Mouse (Mus musculus) mesoderm, embryonic 11.5 days (tissue): ENCODE measurements at regions not wholly inside any gene's neighbourhood (a gene's known extent, or its start where the extent isn't known, plus 50 kb on each side); places are given as distances from the start of the nearest gene placed in this dataset.

Source experiments
- DNase-seq: peaks from one replicate; pipeline ENCODE4 v3.0.0-alpha.2; 2012; ENCODE audit warnings: low read depth, low spot score

GRCm38 (mm10) chr8:78004891-78005290 lies 208.2 kb upstream of the Ttc29 start:
- DNase-seq: no peak

GRCm38 (mm10) chr8:78013101-78013500 lies 200.0 kb upstream of the Ttc29 start:
- no peak for DNase-seq

GRCm38 (mm10) chr8:78018430-78019180 lies 194.5 kb upstream of the Ttc29 start:
- DNase-seq: no peak

- no peak for DNase-seq
Observed at GRCm38 (mm10) chr8:78021473-78021872, 191.6 kb upstream of the Ttc29 start.

GRCm38 (mm10) chr8:78022986-78023385 lies 190.1 kb upstream of the Ttc29 start:
- no peak for DNase-seq

- DNase-seq: peak; percentile 43
Observed at GRCm38 (mm10) chr8:78023467-78023866, 189.6 kb upstream of the Ttc29 start.

GRCm38 (mm10) chr8:78023936-78024335 lies 189.2 kb upstream of the Ttc29 start:
- no peak for DNase-seq

- DNase-seq: no peak
Observed at GRCm38 (mm10) chr8:78024964-78025363, 188.1 kb upstream of the Ttc29 start.

GRCm38 (mm10) chr8:78027371-78027770 lies 185.7 kb upstream of the Ttc29 start:
- DNase-seq: no peak

- DNase-seq: no peak
Observed at GRCm38 (mm10) chr8:78028928-78029327, 184.2 kb upstream of the Ttc29 start.

GRCm38 (mm10) chr8:78031811-78032210 lies 181.3 kb upstream of the Ttc29 start:
- DNase-seq: no peak

- no peak for DNase-seq
Observed at GRCm38 (mm10) chr8:78034687-78035086, 178.4 kb upstream of the Ttc29 start.

GRCm38 (mm10) chr8:78037218-78037617 lies 175.9 kb upstream of the Ttc29 start:
- DNase-seq: no peak

- no peak for DNase-seq
Observed at GRCm38 (mm10) chr8:78046691-78047090, 166.4 kb upstream of the Ttc29 start.

GRCm38 (mm10) chr8:78050768-78051167 lies 162.3 kb upstream of the Ttc29 start:
- no peak for DNase-seq

- DNase-seq: no peak
Observed at GRCm38 (mm10) chr8:78054435-78054834, 158.7 kb upstream of the Ttc29 start.

- no peak for DNase-seq
Observed at GRCm38 (mm10) chr8:78054920-78055319, 158.2 kb upstream of the Ttc29 start.

GRCm38 (mm10) chr8:78055531-78055930 lies 157.6 kb upstream of the Ttc29 start:
- no peak for DNase-seq

- DNase-seq: no peak
Observed at GRCm38 (mm10) chr8:78057357-78057756, 155.7 kb upstream of the Ttc29 start.

- DNase-seq: no peak
Observed at GRCm38 (mm10) chr8:78061827-78062719, 151.0 kb upstream of the Ttc29 start.

GRCm38 (mm10) chr8:78063529-78063928 lies 149.6 kb upstream of the Ttc29 start:
- DNase-seq: no peak

- no peak for DNase-seq
Observed at GRCm38 (mm10) chr8:78064161-78064560, 148.9 kb upstream of the Ttc29 start.
